Mouse (Mus musculus) bone marrow, adult 2 months (tissue): ENCODE results near the gene Ank2.

Experiments used
- CTCF ChIP-seq: fragments of 200-500 bp; IDR thresholded peaks from 2 replicates; pipeline ENCODE4 v1.5.1; 2011; ENCODE audit warnings: low read length, control low read depth; ENCODE audit not compliant: control insufficient read depth, insufficient read depth
- POLR2A ChIP-seq: fragments of 200-500 bp; IDR thresholded peaks from 2 replicates; pipeline ENCODE4 v1.6.1; 2011; ENCODE audit warnings: low read depth, mild to moderate bottlenecking, control low read depth, low read length, borderline replicate concordance; ENCODE audit not compliant: control insufficient read depth

- TF ChIP-seq POLR2A (no peak), CTCF (no peak)
Measured at GRCm38 (mm10) chr3:127023992-127024391, 475.2 kb downstream of the Ank2 start.
